17 mouse cellular contexts compared by ENCODE assay signal in genomic region chr4:33520938-33521337, GRCm38 (mm10).
DNase-seq lines count a peak whose midpoint lies in the region; ATAC-seq and TF ChIP-seq lines count a peak whose summit lies in the region.
"Had no signal": no experiment of that assay in that cellular context is flagged by ENCODE, and none has a peak within 500 bp of the region (broad histone marks: within the 10 kb centered on the region; RNA-seq: fewer than 3 reads in every experiment).

No protein-coding gene starts in this region.

- H3K9me3 ChIP-seq in forebrain, postnatal 0 days (ENCODE audit: low read length), result no peaks in the 10 kb centered on the region
- H3K9me3 ChIP-seq in forebrain, embryonic 14.5 days (replicated peaks; ENCODE audit: control insufficient read depth, low read length), result no peaks in the 10 kb centered on the region
- H3K9me3 ChIP-seq in lung, embryonic 16.5 days (ENCODE audit: control insufficient read depth, low read length), result no peaks in the 10 kb centered on the region; the same call in 1 of the 2 replicates
- H3K9me3 ChIP-seq: forebrain, embryonic 12.5 days; hindbrain, embryonic 12.5 days; neural tube, embryonic 13.5 days had no signal

- ATAC-seq in forebrain, postnatal 0 days, result peak; percentile 69
- no peak for ATAC-seq in forebrain, embryonic 14.5 days
- ATAC-seq in lung, embryonic 16.5 days (ENCODE audit: low read depth), result peak; percentile 64
- ATAC-seq: inflammation-experienced regulatory T-cells, adult 6 months had no signal

- peak overlapping the region; percentile 46 for H3K27ac ChIP-seq in forebrain, postnatal 0 days (ENCODE audit: low read depth, low read length)
- H3K27ac ChIP-seq in forebrain, embryonic 14.5 days (ENCODE audit: low read depth, low read length), result no peak overlapping the region
- H3K27ac ChIP-seq in lung, embryonic 16.5 days (ENCODE audit: low read length), result 0 out of 2 replicates have a peak overlapping the region, but pooled peaks have one; percentile 9
- H3K27ac ChIP-seq: forebrain, embryonic 12.5 days; hindbrain, embryonic 12.5 days; macrophage; neural tube, embryonic 13.5 days had no signal

- H3K27me3 ChIP-seq in forebrain, postnatal 0 days (ENCODE audit: insufficient read depth, low read length), result no peaks in the 10 kb centered on the region
- no peaks in the 10 kb centered on the region for H3K27me3 ChIP-seq in forebrain, embryonic 14.5 days (replicated peaks; ENCODE audit: control insufficient read depth, insufficient read depth, low read length)
- no peaks in the 10 kb centered on the region for H3K27me3 ChIP-seq in lung, embryonic 16.5 days (ENCODE audit: control insufficient read depth, insufficient read depth, low read depth, low read length)
- H3K27me3 ChIP-seq: forebrain, embryonic 12.5 days; hindbrain, embryonic 12.5 days; neural tube, embryonic 13.5 days had no signal

- H3K36me3 ChIP-seq in forebrain, postnatal 0 days (ENCODE audit: insufficient read depth), result no peaks in the 10 kb centered on the region
- H3K36me3 ChIP-seq in forebrain, embryonic 14.5 days (ENCODE audit: control insufficient read depth, insufficient read depth, low read length), result no peaks in the 10 kb centered on the region
- H3K36me3 ChIP-seq in lung, embryonic 16.5 days (ENCODE audit: control insufficient read depth, insufficient read depth, low read length), result no peaks in the 10 kb centered on the region
- H3K36me3 ChIP-seq: forebrain, embryonic 12.5 days; hindbrain, embryonic 12.5 days; neural tube, embryonic 13.5 days had no signal

- H3K9ac ChIP-seq in forebrain, postnatal 0 days, result no peak overlapping the region
- no peak overlapping the region for H3K9ac ChIP-seq in forebrain, embryonic 14.5 days (ENCODE audit: low read length)
- H3K9ac ChIP-seq in lung, embryonic 16.5 days (ENCODE audit: low read length), result no peak overlapping the region
- H3K9ac ChIP-seq: forebrain, embryonic 12.5 days; hindbrain, embryonic 12.5 days; neural tube, embryonic 13.5 days had no signal

- WGBS in forebrain, postnatal 0 days, result 46% methylated on average over 10 of the region's 10 CpGs
- WGBS in forebrain, embryonic 14.5 days, result 81% methylated on average over 10 of the region's 10 CpGs
- 40% methylated on average over 10 of the region's 10 CpGs for WGBS in lung, embryonic 16.5 days
- 63% methylated on average over 10 of the region's 10 CpGs for WGBS in lung, adult 2 months

- TF ChIP-seq POLR2A in lung, adult 2 months (IDR thresholded peaks at IDR 0.05; ENCODE audit: borderline replicate concordance, extremely low read depth, low read depth, low read length), result no peak

- TF ChIP-seq CTCF in forebrain, postnatal 0 days (IDR thresholded peaks at IDR 0.05; ENCODE audit: low read depth), result no peak
- TF ChIP-seq CTCF in lung, adult 2 months (IDR thresholded peaks at IDR 0.05; ENCODE audit: insufficient read depth, low read length), result no peak

- H3K4me2 ChIP-seq in forebrain, postnatal 0 days (ENCODE audit: low read depth), result no peak overlapping the region
- H3K4me2 ChIP-seq in forebrain, embryonic 14.5 days (ENCODE audit: low read length), result no peak overlapping the region
- H3K4me2 ChIP-seq in lung, embryonic 16.5 days (ENCODE audit: low read depth, low read length), result peak overlapping the region; percentile 10; the same call in 1 of the 2 replicates
- H3K4me2 ChIP-seq: forebrain, embryonic 12.5 days; hindbrain, embryonic 12.5 days; midbrain, embryonic 11.5 days; neural tube, embryonic 13.5 days had no signal

- peak; percentile 67 for DNase-seq in forebrain, postnatal 0 days
- DNase-seq in forebrain, embryonic 14.5 days (ENCODE audit: low spot score), result no peak
- peak; percentile 23 for DNase-seq in kidney, postnatal 14 days
- no peak for DNase-seq in kidney, postnatal 25 days
- DNase-seq in lung, adult 2 months, result no peak
- DNase-seq in right cerebral cortex, postnatal 25 days, result peak; percentile 36
- no peak for DNase-seq in spleen, postnatal 10 days (ENCODE audit: low spot score in 2 of 2)
- DNase-seq: gastrocnemius, postnatal 25 days; liver; spleen, adult 18-20 months had no signal

- no peak overlapping the region for H3K4me3 ChIP-seq in forebrain, postnatal 0 days (ENCODE audit: low read depth, low read length)
- no peak overlapping the region for H3K4me3 ChIP-seq in forebrain, embryonic 14.5 days (ENCODE audit: low read depth, low read length)
- H3K4me3 ChIP-seq in lung, embryonic 16.5 days (ENCODE audit: low read length), result no peak overlapping the region
- no peak overlapping the region for H3K4me3 ChIP-seq in lung, adult 2 months (replicated peaks; ENCODE audit: extremely low read depth, low read depth, low read length)
- H3K4me3 ChIP-seq: forebrain, embryonic 12.5 days; hindbrain, embryonic 12.5 days; neural tube, embryonic 13.5 days had no signal

- peaks cover 1% of the 10 kb centered on the region; the same call in 1 of the 2 replicates for H3K4me1 ChIP-seq in forebrain, postnatal 0 days (ENCODE audit: insufficient read depth)
- 0 out of 2 replicates have a peak, but pooled peaks cover 3% of the 10 kb centered on the region for H3K4me1 ChIP-seq in forebrain, embryonic 14.5 days (ENCODE audit: control insufficient read depth, insufficient read depth, low read length)
- no peaks in the 10 kb centered on the region; the same call in 1 of the 2 replicates for H3K4me1 ChIP-seq in lung, embryonic 16.5 days (replicated peaks; ENCODE audit: control insufficient read depth, insufficient read depth, low read length)
- H3K4me1 ChIP-seq in lung, adult 2 months (ENCODE audit: control insufficient read depth, insufficient read depth, low read length), result no peaks in the 10 kb centered on the region

Comparison
In these comparisons a context has a peak if more than half of its experiments do, and no peak if none do; other contexts are left out.
1. DNase-seq: peak in forebrain, postnatal 0 days (single experiment), kidney, postnatal 14 days (single experiment) and right cerebral cortex, postnatal 25 days (single experiment); none in forebrain, embryonic 14.5 days (single experiment), kidney, postnatal 25 days (0 of 2), lung, adult 2 months (single experiment) and spleen, postnatal 10 days (0 of 2).